Mouse (Mus musculus): ENCODE data around the gene Nat8l. TPM values are rescaled to one million over a fixed set of nuclear protein-coding genes. Genes with fewer than 3 reads are reported as not detected.

Gene Nat8l
- 0.13 TPM for polyA plus RNA-seq (2014; fragmentation: Illumina TruSeq; extraction: RNeasy Lipid Tissue Mini Kit (QIAGEN cat#74804); ENCODE audit: low read depth, low replicate concordance)

GRCm38 (mm10) chr5:33995843-33996693 lies at the start of gene Nat8l:
Gene Nat8l, plus strand, starts transcription at chr5:33995984.

GRCm38 (mm10) chr5:33983309-33984121 lies 12.3 kb upstream of the Nat8l start, which contains the start of gene Gm1673:
Gene Gm1673, plus strand, starts transcription at chr5:33983433.

Other genes starting within 250 kb of the Nat8l start
- 15.0 TPM for gene Letm1, start 213.2 kb upstream of the Nat8l start, polyA plus RNA-seq (2014; fragmentation: Illumina TruSeq; extraction: RNeasy Lipid Tissue Mini Kit (QIAGEN cat#74804); ENCODE audit: low read depth, low replicate concordance)
- 78.8 TPM for gene Nsd2, start 175.3 kb upstream of the Nat8l start, polyA plus RNA-seq (2014; fragmentation: Illumina TruSeq; extraction: RNeasy Lipid Tissue Mini Kit (QIAGEN cat#74804); ENCODE audit: low read depth, low replicate concordance)
- 4.2 TPM for gene Nelfa, start 59.6 kb upstream of the Nat8l start, polyA plus RNA-seq (2014; fragmentation: Illumina TruSeq; extraction: RNeasy Lipid Tissue Mini Kit (QIAGEN cat#74804); ENCODE audit: low read depth, low replicate concordance)
- gene Gm1673, start 12.6 kb upstream of the Nat8l start, polyA plus RNA-seq (2014; fragmentation: Illumina TruSeq; extraction: RNeasy Lipid Tissue Mini Kit (QIAGEN cat#74804); ENCODE audit: low read depth, low replicate concordance), result not detected
- 0.19 TPM for gene Poln, start 173.5 kb downstream of the Nat8l start, polyA plus RNA-seq (2014; fragmentation: Illumina TruSeq; extraction: RNeasy Lipid Tissue Mini Kit (QIAGEN cat#74804); ENCODE audit: low read depth, low replicate concordance)
- 40.8 TPM for gene Haus3, start 173.5 kb downstream of the Nat8l start, polyA plus RNA-seq (2014; fragmentation: Illumina TruSeq; extraction: RNeasy Lipid Tissue Mini Kit (QIAGEN cat#74804); ENCODE audit: low read depth, low replicate concordance)
- 22.5 TPM for gene Mxd4, start 191.7 kb downstream of the Nat8l start, polyA plus RNA-seq (2014; fragmentation: Illumina TruSeq; extraction: RNeasy Lipid Tissue Mini Kit (QIAGEN cat#74804); ENCODE audit: low read depth, low replicate concordance)